Mouse (Mus musculus) heart, embryonic 13.5 days (tissue): ENCODE results near the gene Mcidas. TPM values are rescaled to one million over a fixed set of nuclear protein-coding genes. Genes with fewer than 3 reads are reported as not detected.

Experiments used
- ATAC-seq: fragments of 200-750 bp; cut with Nextera tagmentation; 2 replicates; pipeline ENCODE4 v1.8.0; 2017; ENCODE audit warnings: moderate TSS enrichment; ENCODE audit not compliant: insufficient number of reproducible peaks, low FRiP score, low TSS enrichment; ENCODE audit errors: extremely low read depth
- H3K27ac ChIP-seq: fragments of 300-500 bp; sonication (generic); replicated peaks from 2 replicates; pipeline ENCODE4 v1.5.1; 2015; ENCODE audit warnings: moderate library complexity, mild to moderate bottlenecking, inconsistent platforms
- H3K27me3 ChIP-seq: fragments of 300-500 bp; sonication (generic); replicated peaks from 2 replicates; pipeline ENCODE4 v1.6.1; 2015; ENCODE audit warnings: mild to moderate bottlenecking, inconsistent platforms
- H3K36me3 ChIP-seq: fragments of 300-500 bp; sonication (generic); 2 replicates; pipeline ENCODE4 v1.6.1; 2015; ENCODE audit warnings: mild to moderate bottlenecking, inconsistent platforms
- H3K4me1 ChIP-seq: fragments of 300-500 bp; sonication (generic); 2 replicates; pipeline ENCODE4 v1.6.1; 2015; ENCODE audit warnings: inconsistent platforms
- H3K4me2 ChIP-seq: fragments of 300-500 bp; sonication (generic); 2 replicates; pipeline ENCODE4 v1.6.1; 2015; ENCODE audit warnings: inconsistent platforms, mild to moderate bottlenecking, moderate library complexity
- H3K4me3 ChIP-seq: fragments of 300-500 bp; sonication (generic); 2 replicates; pipeline ENCODE4 v1.5.1; 2015; ENCODE audit warnings: moderate library complexity, mild to moderate bottlenecking, inconsistent platforms
- H3K9ac ChIP-seq: fragments of 300-500 bp; sonication (generic); 2 replicates; pipeline ENCODE4 v1.6.1; 2015; ENCODE audit warnings: inconsistent platforms, mild to moderate bottlenecking, moderate library complexity
- H3K9me3 ChIP-seq: fragments of 300-500 bp; sonication (generic); 2 replicates; pipeline ENCODE4 v1.6.1; 2016; ENCODE audit warnings: inconsistent platforms
- WGBS: fragments of 180-500 bp; shearing (Covaris S2); methylation state at CpG from one replicate; pipeline ENCODE4 v1.1.7; 2015; ENCODE audit warnings: mixed read lengths; 5-methylcytosine and 5-hydroxymethylcytosine counted together
- microRNA counts: library from miRNA; unstranded; fragments of <30 nt; microRNA quantifications from one replicate; lab custom pipeline; 2016
- microRNA-seq: library from miRNA; unstranded; fragments of <30 nt; microRNA quantifications from one replicate; pipeline ENCODE4, GENCODE M21; 2016
- polyA plus RNA-seq: library from polyadenylated mRNA; unstranded; fragments of >200 nt; fragmentation: Nextera tagmentation; extraction: Ambion mirVana; gene quantifications from 2 replicates; pipeline ENCODE4 v1.2.1, GENCODE M21; 2015

Mcidas gene
- polyA plus RNA-seq, 1 experiment from 2014 or later: not detected

DNA sequence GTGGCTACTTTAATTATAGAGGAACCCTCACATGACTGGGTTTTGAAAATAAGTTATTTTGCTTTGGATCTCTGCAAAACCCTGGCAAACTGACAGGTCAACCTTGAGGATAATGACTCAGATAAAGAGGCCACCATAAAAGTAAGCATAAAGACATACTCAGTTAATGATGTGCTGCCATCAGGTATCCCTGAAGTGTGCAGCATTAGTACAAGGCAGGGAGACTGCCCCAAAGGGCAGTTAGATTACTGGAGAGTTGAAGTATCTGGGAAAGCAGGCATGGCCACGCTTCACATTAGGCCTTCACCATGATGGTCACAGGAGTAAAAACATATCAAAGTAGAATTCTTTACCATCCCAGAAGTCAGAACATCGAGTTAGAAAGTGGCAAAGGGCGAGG lies 51.2 kb downstream of the Mcidas start:
- ATAC-seq: no peak
- Histone ChIP-seq H3K4me3 (peak overlapping the region; percentile 76), H3K4me2 (peak overlapping the region; percentile 75), H3K9me3 (no peaks in the 10 kb centered on the region), H3K27ac (no peak overlapping the region), H3K4me1 (peaks cover 23% of the 10 kb centered on the region), H3K36me3 (peaks cover 28% of the 10 kb centered on the region), H3K9ac (peak overlapping the region; percentile 87), H3K27me3 (no peaks in the 10 kb centered on the region; the same call in 1 of the 2 replicates)
- WGBS: 51% methylated on average over 3 of the region's 3 CpGs

- WGBS: 14% methylated on average over 18 of the region's 18 CpGs
- H3K27ac ChIP-seq: peak overlapping the region; percentile 85
These were observed 51.9 kb downstream of the Mcidas start for GRCm38 (mm10) chr13:113045458-113046110.

GRCm38 (mm10) chr13:113046211-113046883 lies 52.7 kb downstream of the Mcidas start, which contains the start of gene Gpx8:
Gpx8 (minus strand) TSS chr13:113046410.
- Histone ChIP-seq H3K9me3 (no peaks in the 10 kb centered on the region), H3K4me1 (peaks cover 13% of the 10 kb centered on the region), H3K27ac (peak within 1 kb of the TSS; percentile 85), H3K4me2 (peak within 1 kb of the TSS; percentile 75), H3K9ac (peak within 1 kb of the TSS; percentile 87), H3K27me3 (no peaks in the 10 kb centered on the region), H3K4me3 (peak within 1 kb of the TSS; percentile 76), H3K36me3 (peaks cover 26% of the 10 kb centered on the region)
- 0 out of 2 replicates have a peak, but pooled peaks have one; percentile 49 for ATAC-seq
- WGBS: 6% methylated on average over 21 of the region's 21 CpGs

More at GRCm38 (mm10) chr13:113045458-113046110, 51.9 kb downstream of the Mcidas start:
- H3K9ac ChIP-seq: peak overlapping the region; percentile 87
- H3K4me2 ChIP-seq: peak overlapping the region; percentile 75
- peaks cover 19% of the 10 kb centered on the region for H3K4me1 ChIP-seq
- H3K9me3 ChIP-seq: no peaks in the 10 kb centered on the region
- peaks cover 28% of the 10 kb centered on the region for H3K36me3 ChIP-seq
- H3K27me3 ChIP-seq: no peaks in the 10 kb centered on the region
- no peak for ATAC-seq
- H3K4me3 ChIP-seq: peak overlapping the region; percentile 76

DNA sequence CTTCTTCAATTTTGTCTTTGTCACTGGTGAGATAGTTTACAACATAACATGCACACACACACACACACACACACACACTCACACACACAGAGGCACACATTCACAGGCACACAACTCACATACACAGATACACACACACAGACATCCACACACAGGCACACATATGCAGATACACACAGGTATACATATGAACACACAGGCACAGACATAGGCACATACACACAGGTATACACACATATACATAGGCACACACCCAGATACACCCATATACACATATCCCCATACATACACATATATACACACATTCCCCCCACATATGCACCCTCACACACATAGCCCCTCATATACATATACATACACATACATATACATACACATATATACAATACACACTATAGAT lies 53.4 kb downstream of the Mcidas start:
- ATAC-seq: no peak
- Histone ChIP-seq H3K36me3 (peaks cover 19% of the 10 kb centered on the region), H3K9ac (no peak overlapping the region), H3K9me3 (no peaks in the 10 kb centered on the region), H3K4me3 (no peak overlapping the region), H3K27me3 (no peaks in the 10 kb centered on the region), H3K4me1 (peaks cover 12% of the 10 kb centered on the region), H3K27ac (no peak overlapping the region), H3K4me2 (peak overlapping the region; percentile 75; the same call in 1 of the 2 replicates)

DNA sequence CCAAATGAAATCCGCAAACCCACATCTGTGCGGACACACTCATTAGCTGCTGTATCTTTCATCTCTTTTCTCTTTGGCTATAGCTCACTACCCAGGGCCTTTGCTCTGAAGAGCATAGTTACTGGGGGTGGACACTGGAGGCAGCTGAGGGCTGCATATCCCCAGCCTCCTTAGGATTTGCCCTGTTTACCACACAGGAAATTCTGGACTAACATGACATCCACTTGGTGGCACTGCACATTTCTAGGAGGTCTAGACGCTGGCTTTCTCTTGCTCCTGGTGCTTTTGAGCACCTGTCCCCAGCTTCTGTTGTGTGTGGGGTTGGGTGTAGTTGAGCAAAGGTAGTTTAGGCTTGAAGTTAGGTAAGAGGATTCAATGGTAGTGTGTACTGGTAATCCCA lies 54.0 kb downstream of the Mcidas start:
- H3K27ac ChIP-seq: no peak overlapping the region
- H3K9ac ChIP-seq: no peak overlapping the region
- peaks cover 12% of the 10 kb centered on the region for H3K4me1 ChIP-seq
- H3K4me3 ChIP-seq: no peak overlapping the region
- no peaks in the 10 kb centered on the region for H3K27me3 ChIP-seq
- no peak overlapping the region for H3K4me2 ChIP-seq
- H3K9me3 ChIP-seq: no peaks in the 10 kb centered on the region
- H3K36me3 ChIP-seq: peaks cover 13% of the 10 kb centered on the region
- no peak for ATAC-seq
- 72% methylated on average over 3 of the region's 3 CpGs for WGBS

MicroRNAs encoded within 50 kb of the gene (microRNA counts, 519-probe panel; counts per million panel counts)
- 209 counts per million, percentile 61 among the panel's probes with 10 or more counts for microRNA mmu-miR-449a (lab: Ali Mortazavi, UCI)
- microRNA mmu-miR-449b (lab: Ali Mortazavi, UCI): 209 counts per million, percentile 61 among the panel's probes with 10 or more counts
- 209 counts per million, percentile 61 among the panel's probes with 10 or more counts for microRNA mmu-miR-449c (lab: Ali Mortazavi, UCI)

Small RNA genes within 50 kb of the gene (microRNA-seq; reads per million reads assigned to microRNA genes)
- gene Mir449a: 25.5 reads per million, percentile 38 among the genes with 10 or more reads in this experiment
- gene Mir449b: not detected
- gene Mir449c: not detected

Other genes with a start within 250 kb of the Mcidas start
- gene Plpp1, start 193.1 kb upstream of the Mcidas start, polyA plus RNA-seq: 49.9 and 54.1 TPM in 2 replicates
- gene Mtrex, start 66.4 kb upstream of the Mcidas start, polyA plus RNA-seq: 42.2 and 43.6 TPM in 2 replicates
- 13.1 and 15.7 TPM in 2 replicates for gene Dhx29, start 66.4 kb upstream of the Mcidas start, polyA plus RNA-seq
- 0.20 and 0.24 TPM in 2 replicates for gene Ccno, start 6.0 kb upstream of the Mcidas start, polyA plus RNA-seq
- gene Cdc20b, start 41.3 kb downstream of the Mcidas start, polyA plus RNA-seq: not detected in 2 replicates
- 134 and 143 TPM in 2 replicates for gene Gpx8, start 52.6 kb downstream of the Mcidas start, polyA plus RNA-seq
- gene Gzma, start 107.1 kb downstream of the Mcidas start, polyA plus RNA-seq: 0.62 and 4.2 TPM in 2 replicates
- 1.4 and 1.5 TPM in 2 replicates for gene Esm1, start 215.8 kb downstream of the Mcidas start, polyA plus RNA-seq
- not detected in 2 replicates for gene Gzmk, start 232.1 kb downstream of the Mcidas start, polyA plus RNA-seq